Mouse (Mus musculus): ENCODE results near the gene Pmm2.

The Pmm2 gene

GRCm38 (mm10) chr16:8637217-8638051 is at the start of gene Pmm2, which contains the start of gene Tmem186:
Gene Pmm2, plus strand, starts transcription at chr16:8637674.
Gene Tmem186, minus strand, starts transcription at chr16:8637712.
- DNase-seq, result peak; percentile 94

- no peak for DNase-seq
Measured at GRCm38 (mm10) chr16:8595411-8595810, 42.1 kb upstream of the Pmm2 start.

- no peak for DNase-seq
Measured at GRCm38 (mm10) chr16:8596336-8596735, 41.1 kb upstream of the Pmm2 start.

GRCm38 (mm10) chr16:8597516-8597915 is 40.0 kb upstream of the Pmm2 start:
- no peak for DNase-seq

- no peak for DNase-seq
Measured at GRCm38 (mm10) chr16:8603789-8604188, 33.7 kb upstream of the Pmm2 start.

GRCm38 (mm10) chr16:8610397-8610796 is 27.1 kb upstream of the Pmm2 start:
- no peak for DNase-seq

- DNase-seq, result no peak
Measured at GRCm38 (mm10) chr16:8612214-8613005, 25.1 kb upstream of the Pmm2 start.

GRCm38 (mm10) chr16:8613039-8613438 is 24.4 kb upstream of the Pmm2 start:
- DNase-seq, result no peak

GRCm38 (mm10) chr16:8613447-8613846 is 24.0 kb upstream of the Pmm2 start:
- DNase-seq, result no peak

GRCm38 (mm10) chr16:8619659-8620314 is 17.7 kb upstream of the Pmm2 start:
- DNase-seq, result no peak

GRCm38 (mm10) chr16:8620315-8621115 is 17.0 kb upstream of the Pmm2 start:
- DNase-seq, result no peak

- DNase-seq, result no peak
Measured at GRCm38 (mm10) chr16:8630419-8630818, 7.1 kb upstream of the Pmm2 start.

- DNase-seq, result no peak
Measured at GRCm38 (mm10) chr16:8631428-8631827, 6.0 kb upstream of the Pmm2 start.

GRCm38 (mm10) chr16:8636867-8637216 is 632 bp upstream of the Pmm2 start:
- DNase-seq, result no peak

GRCm38 (mm10) chr16:8638131-8638530 is 657 bp downstream of the Pmm2 start:
- no peak for DNase-seq

- no peak for DNase-seq
Measured at GRCm38 (mm10) chr16:8639466-8640191, 2.2 kb downstream of the Pmm2 start.

- peak; percentile 72 for DNase-seq
Measured at GRCm38 (mm10) chr16:8643855-8644254, 6.4 kb downstream of the Pmm2 start.

- DNase-seq, result no peak
Measured at GRCm38 (mm10) chr16:8645546-8645945, 8.1 kb downstream of the Pmm2 start.

GRCm38 (mm10) chr16:8650007-8650406 is 12.5 kb downstream of the Pmm2 start:
- DNase-seq, result no peak

- no peak for DNase-seq
Measured at GRCm38 (mm10) chr16:8655108-8655507, 17.6 kb downstream of the Pmm2 start.

- no peak for DNase-seq
Measured at GRCm38 (mm10) chr16:8655599-8655998, 18.1 kb downstream of the Pmm2 start.

- DNase-seq, result no peak
Measured at GRCm38 (mm10) chr16:8656256-8656655, 18.8 kb downstream of the Pmm2 start.
